Mouse (Mus musculus) spleen, postnatal 4 days (tissue): ENCODE data around the gene Entpd7.

Experiments used
- DNase-seq, 2 experiments: peaks; one replicate each; pipeline ENCODE4 v3.0.0; 2022; ENCODE audit warnings: low spot score in 2 of 2

The Entpd7 gene

DNA sequence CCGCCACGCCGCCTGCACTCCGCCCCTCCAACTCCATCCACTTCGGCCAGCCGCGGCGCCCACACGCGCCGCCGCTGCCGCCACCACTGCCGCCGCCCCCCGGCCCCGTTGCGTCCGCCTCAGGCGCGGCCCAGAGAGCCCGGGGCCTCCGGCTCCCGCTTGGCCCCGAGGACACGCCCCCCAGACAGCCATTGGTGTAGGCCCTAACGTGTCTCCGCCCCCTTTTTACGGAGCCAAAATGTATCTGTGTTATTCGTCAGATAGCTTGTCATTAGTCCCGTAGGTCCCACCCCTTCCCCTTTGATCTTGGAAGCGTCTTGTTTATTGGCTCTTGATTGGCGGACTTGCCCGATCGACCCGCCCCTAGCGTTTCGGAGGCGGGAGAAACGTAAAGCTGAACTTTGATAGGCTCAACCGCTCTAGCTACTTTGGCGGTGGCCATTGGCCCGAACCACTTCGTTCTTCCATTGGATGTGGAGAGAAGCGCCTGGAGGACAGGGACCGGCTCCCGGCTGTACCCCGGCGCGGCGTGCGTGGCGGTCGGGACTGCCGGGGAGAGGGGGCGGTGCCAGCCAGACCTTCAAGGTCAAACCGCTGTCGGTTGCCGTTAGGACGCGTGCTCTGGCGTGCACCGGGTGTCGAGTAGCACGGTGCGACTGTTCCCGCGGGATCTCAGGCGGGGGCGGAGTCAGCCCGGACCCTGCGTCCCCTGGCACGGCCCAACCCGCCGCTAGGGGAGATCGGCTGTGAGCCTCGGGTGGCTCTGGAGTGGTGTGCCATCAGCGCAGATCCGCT, 14.5 kb upstream of the Entpd7 start, which contains the start of gene Slc25a28:
TSS of gene Slc25a28 (minus strand) at position 152 of the 795 bp plus-strand sequence.
- DNase-seq, result peak; percentile 97 to 98

DNA sequence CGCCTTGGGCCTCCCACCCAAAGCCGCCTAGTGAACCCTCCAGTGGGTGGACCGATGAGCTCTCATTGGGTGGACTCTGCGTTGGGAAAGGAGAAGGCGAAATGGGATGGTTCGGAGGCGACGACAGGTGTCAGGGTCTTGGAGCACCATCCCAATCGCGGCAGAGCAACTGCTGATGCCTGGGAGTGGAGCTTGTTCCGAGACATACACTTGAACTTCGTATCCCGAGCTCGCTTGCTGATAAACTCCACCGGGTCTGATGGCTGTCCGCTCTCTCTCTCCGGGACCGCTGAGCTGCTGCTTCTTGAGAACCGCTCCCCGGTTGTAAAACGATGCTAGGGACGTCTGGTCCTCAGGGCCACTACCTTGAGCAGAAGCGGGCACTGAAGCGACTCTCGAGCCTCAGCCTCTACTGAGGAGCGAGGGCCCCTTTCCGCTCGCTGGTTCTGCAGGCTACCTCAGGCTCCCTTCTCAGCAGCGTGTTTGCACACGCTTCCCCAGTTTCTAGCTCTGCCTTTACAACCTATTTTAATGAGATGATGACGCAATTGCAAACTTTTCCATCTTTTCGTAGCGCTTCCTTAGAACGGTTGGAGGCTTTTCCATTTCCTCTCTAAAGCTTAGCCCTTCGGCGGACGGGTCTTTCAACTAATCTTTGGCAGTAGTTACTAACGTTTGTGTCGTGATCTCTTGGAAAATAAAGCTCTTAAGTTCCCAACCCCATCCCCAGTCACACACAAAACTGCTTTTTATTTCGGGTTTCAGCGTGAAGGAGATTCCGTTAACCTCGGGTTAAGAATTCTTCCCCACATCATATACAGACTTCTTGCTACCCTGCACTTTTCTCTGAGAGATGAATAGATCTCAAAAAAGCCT, 13.7 kb upstream of the Entpd7 start:
- DNase-seq, result peak in 1 of 2 experiments; percentile 53

DNA sequence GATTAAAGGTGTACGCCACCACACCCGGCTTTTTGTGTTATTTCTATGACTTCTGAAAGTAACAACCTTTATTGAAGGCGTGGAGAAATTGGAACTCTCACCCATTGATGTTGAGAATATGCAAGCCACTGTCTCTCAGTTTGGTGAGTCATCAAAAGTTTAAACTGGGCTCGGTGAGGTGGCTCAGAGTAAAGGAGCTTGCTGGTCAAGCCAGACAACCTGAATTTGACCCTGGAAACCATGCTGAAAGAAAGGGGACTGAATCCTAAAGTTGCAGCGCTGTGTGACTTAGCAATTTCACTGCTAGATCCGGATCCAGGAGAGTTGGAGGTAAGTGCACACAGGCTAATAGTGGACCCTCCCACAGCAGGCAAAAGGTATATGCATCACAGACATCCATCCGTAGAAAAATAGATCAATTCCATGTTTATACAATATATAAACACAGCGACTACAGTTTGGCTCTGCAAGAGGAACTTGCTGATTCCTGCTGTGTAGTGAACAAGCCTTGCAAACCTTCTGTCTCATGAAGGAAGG, 10.9 kb upstream of the Entpd7 start:
- no peak for DNase-seq

DNA sequence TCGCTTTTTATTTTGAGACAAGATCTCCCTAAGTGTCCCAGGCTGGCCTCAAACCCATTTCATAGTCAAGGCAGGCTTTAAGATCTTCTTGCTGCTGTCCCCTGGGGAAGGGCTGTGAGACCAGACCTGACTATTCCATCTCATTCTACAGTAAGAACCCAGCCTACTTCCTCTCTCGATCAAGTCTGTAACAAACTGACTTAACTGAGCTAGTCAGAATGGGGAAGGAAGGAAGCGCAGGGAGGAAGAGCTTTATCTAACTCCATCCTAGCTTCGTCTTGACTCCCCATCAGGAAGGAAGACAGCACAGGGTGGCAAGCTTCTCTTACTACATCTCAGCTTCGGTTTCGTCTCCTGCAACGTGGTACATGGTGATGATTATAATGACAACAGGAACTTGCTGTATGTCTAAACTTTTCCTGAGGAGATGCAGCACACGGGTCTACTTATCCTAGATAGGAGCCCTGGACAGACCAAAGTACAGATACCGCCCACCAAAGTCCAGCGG, 9.9 kb upstream of the Entpd7 start:
- no peak for DNase-seq

DNA sequence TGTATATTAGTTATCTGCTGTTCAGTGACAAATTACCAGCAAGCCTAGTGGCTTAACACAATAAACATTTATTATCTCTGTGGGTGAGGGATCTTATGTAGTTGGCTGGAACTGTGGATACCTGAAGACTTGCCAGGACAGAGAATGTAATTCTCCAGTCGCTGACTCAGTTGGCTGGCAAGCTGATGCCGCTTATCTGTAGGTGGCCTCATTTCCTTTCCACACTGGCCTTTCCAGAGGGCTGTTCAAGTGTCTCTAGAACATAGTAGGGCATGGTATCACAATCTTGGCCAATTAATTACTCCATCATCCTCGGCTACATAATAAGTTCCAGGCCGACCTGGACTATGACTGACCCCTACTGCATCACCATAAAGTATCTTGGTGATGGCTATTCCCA, 7.9 kb upstream of the Entpd7 start:
- DNase-seq, result no peak

DNA sequence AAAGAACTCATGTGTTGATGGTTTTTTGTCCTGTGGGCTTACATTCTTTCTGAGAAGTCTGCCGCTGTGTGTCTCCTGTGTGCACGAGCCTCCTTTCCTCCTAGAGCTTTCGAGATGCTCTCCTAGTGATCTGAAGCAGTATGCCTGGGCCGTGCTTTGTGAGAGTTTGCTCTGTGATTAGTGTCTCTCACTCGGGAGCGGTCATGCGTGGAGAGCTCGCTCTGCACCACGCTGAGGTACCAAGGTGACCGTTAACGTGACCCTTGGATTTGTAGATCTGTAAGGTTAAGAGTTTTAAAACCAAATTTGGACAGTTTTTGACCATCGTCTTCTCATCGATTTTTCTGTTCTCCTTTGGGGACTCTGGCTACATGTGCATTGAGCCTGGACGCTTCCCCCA, 3.3 kb downstream of the Entpd7 start:
- no peak for DNase-seq

DNA sequence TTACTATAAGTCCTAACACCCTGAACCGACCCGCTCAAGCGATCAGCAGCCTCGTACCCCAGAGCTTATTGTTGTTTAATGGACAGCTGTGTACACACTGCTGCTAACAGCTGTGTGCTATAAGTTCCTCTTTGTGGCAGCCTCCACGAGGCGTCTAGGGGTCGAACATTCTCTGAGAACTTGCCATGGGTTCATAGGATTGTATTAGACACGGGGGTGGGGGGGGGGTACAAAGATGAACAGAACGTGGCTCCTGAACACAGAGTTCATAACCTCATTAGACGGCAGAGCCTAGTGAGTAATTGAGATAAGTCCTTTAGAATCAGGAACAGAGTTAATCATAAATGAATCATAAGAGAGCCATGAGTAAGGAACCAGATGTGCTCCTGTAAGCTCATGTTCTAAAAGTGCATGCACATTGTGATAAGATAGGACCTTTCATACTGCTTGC, 6.1 kb downstream of the Entpd7 start:
- no peak for DNase-seq

DNA sequence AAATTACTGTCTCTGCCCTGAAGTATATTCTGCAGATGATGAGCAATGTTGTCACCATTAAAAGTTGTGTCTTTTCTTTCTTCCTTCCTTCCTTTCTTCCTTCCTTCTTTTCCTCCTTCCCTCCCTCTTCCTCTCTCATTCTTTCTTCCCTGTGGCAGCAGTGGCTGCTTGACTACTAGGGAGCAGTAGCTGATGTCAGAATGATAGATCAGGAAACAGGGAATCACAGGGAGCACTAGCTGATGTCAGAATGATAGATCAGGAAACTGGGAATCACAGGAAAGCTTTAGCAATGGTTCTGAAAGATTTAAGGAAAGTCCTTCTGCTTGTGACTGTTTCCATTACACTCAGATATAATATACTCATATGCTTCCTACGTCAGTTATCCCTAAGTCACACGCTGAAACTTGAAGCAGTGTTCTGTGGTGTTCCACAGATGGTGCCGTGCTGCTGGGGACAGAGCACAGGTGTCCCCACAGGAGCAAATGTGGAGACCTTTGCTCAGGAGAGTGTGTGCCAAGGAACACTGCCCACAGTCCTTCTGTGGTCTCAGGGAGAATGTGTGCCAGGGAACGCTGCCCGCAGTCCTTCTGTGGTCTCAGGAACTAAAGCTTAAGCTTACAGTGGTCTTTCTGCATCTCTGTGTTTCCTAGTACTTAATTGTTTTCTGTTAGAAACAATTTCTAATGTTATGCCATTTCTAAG, 8.3 kb downstream of the Entpd7 start:
- no peak for DNase-seq

DNA sequence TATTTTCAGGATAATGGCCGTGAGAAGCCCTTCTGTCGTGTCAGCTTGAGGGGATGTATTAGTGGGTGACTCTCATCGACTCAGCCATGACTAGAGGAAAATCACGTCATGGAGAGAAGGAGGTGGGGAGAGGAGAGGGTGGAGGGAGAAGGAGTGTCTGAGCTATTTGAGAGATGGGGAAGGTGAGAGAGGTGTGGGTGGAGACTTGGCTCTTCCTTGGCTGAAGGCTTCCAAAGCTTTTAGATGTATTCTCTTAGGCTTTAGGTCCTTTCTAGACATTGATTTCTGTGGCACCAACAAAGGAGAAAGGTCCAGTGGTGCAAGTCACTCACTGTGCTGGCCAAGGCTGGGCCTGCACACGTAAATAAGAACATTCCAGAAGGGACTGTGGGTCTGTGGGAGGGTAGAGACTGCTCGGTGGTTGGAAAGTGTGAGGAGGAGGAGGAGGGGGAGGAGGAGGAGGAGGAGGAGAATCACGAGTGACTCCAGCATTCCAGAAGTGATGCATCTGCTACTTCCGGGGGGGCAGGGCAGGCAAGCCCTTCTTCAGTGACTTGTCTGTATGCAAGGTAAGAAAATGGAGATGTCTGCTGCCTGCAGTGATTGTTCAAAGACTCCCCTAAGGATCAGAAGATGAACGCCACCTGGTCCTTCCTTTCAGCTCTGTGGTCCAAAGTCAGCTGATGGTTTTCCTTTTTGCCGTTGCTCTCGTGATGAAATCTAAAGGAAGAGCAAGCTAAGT, 9.7 kb downstream of the Entpd7 start:
- DNase-seq, result no peak

DNA sequence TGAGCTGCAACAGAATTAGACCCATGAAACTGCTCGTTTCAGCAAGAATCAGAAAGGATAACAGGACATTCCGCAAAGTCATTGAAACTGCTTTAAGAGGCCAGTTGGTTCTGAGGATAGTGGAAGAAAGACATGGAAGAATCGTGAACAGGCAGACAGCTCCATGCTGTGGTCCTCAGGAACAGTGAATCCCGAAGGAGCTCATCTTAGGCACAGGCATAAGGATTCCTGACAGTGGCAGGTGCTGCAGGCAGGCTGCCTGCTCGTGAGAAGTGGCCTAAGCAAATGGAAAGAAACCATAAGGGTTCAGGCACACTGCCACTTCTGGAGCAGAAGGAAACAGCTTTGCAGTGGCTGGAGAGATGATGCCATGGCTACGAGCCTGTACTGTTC, 10.3 kb downstream of the Entpd7 start:
- no peak for DNase-seq

DNA sequence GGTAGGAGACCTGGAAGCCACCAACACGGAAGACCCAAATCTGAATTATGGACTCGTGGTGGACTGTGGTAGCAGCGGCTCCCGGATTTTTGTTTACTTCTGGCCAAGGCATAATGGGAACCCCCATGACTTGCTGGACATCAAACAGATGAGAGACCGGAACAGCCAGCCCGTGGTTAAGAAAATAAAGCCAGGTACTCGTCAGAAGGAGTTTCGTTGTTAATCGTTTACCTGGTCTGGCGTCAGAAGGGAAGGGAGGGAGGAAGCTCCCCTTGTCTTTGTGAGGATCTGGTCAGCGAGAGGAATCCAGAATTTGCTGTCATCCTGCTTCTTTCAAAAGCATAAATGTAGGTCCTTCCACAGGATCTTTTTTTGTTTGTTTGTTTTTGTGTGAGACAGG, 14.7 kb downstream of the Entpd7 start:
- no peak for DNase-seq

DNA sequence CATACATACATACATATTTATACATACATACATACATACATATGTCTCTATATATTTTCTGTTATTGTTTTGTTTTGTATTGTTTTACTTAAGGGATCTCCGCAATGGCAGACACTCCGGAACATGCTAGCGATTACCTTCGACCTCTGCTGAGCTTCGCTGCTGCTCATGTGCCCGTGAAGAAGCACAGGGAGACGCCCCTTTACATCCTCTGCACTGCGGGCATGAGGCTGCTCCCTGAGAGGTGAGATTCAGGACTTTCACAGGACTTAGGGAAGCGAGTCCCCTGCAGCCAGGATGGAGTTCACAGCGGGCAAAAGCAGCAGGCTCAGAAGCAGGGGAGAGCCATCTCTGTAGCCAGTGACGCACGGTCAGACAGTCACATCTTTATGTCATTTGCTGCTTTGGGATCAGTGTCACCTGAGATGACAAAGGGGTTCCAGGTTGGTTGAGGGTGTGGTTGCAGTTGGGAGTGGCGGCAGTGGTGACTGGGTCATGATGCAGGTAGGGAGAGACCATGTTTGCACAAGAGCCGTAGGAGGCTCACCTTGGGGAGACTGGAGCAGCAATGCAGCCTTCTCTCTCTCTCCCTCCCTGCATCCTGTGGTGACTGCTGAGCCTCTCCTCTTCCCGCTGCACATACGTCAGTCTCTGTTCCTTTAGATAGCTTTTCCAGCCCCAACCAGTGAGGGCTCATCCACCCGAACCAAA, 15.5 kb downstream of the Entpd7 start:
- no peak for DNase-seq

DNA sequence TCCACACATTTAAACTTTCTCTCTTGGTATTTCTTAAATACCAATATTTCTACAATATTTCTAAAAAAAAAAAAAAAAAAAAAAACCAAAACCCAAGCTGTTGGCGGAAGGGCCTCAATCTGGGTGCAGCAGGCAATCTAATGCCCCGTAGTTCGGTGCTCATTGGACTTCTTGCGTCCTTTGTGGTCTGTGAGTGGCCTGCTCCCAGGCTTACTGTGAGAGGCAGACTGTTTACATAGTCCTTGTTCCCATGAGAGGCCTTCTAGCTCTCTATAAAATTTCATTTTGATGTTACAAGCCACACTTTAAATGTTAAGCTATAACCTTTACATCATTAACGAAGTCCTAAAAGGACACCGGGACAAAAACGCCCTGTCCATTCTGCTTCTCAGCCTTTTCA, 18.7 kb downstream of the Entpd7 start:
- DNase-seq, result no peak

DNA sequence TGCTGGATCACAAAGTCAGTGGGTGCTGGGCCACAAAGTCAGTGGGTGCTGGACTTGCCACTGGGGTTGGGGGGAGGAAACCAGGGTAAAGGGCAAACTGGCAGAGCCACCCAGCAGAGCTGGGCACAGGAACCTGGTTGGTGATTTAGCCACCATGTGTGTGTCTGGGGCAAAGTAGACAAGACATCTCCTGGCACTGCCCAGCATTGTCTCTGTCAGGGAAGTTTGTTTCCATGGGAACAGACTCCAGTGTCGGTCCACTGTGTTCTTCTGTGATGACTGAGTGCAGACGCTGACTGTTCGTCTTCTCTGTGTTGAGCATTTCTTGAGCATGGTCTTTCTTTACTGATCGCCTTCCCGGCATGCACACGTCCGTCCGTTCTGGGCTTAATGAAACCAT, 19.8 kb downstream of the Entpd7 start:
- DNase-seq, result no peak

DNA sequence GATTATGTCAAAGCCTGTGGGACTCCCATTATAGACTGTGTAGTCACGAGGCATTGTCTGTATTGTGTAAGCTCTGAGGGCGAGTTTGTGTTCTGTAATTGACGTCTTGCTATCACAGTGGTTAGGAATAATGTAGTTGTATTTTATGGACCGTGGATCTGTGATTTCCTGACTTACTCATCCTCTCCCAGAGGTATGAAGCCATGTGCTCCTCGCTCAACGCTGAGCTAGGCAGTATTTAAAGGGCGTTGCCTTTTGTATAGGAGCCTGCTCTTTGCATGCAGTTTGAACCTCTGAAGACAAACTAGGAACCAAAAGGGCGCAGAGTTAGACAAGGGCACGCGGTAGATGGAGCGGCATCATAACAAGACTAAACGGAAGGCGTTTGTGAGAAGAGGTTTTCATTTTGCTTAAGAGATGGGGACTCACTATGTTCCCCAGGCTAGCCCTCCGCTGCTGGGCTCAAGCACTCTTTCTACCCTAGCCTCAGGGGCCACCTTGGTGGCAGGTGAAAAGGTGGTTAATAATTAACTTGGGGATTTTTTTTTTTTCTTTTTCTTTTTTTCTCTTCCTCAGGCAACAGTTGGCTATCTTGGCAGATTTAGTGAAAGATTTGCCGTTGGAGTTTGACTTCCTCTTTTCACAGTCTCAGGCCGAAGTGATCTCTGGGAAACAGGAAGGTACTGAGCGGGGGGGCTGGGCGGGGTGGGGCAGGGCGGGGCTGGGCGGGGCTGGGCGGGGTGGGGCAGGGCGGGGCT, 21.9 kb downstream of the Entpd7 start:
- DNase-seq, result peak in 1 of 2 experiments; percentile 21

DNA sequence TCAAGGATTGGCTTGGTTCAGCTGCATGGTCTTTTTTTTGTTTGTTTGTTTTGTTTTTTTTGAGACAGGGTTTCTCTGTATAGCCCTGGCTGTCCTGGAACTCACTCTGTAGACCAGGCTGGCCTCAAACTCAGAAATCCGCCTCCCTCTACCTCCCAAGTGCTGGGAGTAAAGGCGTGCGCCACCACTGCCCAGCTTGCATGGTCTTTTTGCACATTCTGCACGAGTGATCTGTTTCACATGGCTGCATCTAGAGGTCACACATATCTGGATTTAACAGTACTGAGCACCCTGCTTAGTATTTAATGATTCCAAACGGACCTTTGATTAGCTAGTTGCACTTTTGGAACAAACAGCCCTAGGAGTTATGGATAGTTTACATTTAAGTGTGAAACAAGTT, 22.5 kb downstream of the Entpd7 start:
- no peak for DNase-seq

DNA sequence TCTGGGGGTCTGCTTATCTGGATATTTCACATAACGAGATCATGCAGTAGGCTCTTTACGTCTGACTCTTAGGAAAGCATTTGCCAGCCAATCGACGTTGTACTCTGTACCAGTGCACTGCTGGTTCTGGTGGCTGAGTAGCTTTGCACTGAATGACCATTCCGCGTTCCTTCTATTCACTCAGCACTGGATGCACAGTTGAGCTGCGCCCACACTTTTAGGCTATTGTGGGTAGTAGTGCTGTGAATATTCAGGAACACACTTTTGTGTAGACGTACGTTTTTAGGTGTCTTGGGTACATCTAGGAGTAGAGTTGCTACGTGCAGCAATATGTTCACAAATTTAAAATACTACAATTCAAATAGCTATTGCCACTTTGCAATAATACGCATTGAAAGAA, 30.6 kb downstream of the Entpd7 start:
- DNase-seq, result no peak

DNA sequence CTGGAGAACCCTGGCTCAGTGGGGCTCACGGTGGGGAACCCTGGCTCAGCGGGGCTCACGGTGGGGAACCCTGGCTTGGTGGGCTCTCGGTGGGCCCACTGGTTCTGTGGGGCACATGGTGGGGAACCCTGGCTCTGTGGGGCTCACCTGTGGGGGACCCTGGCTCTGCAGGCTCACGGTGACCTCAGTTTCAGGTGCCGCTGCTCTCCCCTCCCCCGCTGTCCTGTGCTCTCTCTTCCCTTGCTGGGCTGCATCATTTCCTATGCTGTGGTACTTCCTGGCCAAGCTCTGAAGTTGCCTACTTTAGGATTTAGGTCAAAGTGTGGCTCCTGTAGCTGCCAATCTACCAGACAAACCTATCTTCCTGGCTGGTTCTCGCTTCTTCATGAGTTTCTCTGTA, 33.4 kb downstream of the Entpd7 start:
- DNase-seq, result no peak

DNA sequence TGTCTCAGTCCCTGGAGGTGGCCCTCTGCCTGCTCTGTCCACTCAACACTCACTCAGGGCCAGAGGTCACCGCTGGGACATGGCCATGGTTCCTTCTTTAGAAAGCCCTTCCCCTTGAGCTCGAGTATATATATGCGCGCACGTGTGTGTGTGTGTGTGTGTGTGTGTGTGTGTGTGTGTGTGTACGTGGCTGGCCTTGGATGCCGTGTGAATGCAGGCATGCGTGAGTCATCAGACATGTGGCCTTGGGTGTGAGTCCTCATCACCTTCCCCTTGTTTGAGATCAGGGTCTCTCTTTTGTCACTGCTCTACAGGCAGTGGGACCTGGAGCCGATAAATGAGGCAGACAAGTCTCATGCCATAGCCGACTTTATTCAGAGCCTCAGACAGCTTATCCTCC, 34.0 kb downstream of the Entpd7 start:
- DNase-seq, result no peak

DNA sequence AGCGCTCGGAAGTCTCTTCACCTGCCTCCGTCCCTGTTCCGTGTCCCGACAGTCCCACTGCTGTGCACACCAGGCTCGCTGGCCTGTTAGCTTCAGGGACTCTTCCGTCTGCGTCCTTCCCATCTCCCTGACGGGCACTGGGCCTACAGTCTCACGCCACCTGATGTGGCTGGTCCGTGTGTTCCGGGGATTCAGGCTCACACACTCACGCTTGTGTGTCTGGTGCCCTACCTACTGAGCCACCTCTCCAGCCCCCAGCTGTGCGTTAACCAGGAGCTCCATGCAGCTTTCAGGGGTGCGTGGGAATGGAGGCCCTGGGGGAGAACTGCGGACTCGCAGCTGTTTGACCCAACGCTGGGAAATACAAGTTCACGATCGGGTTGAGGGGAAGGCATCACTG, 34.7 kb downstream of the Entpd7 start:
- DNase-seq, result no peak
